Mouse (Mus musculus): ENCODE measurements around the gene Hip1. TPM values are rescaled to one million over a fixed set of nuclear protein-coding genes. Genes with fewer than 3 reads are reported as not detected.
"Not testable (repeated sequence)": the region's sequence is repeated elsewhere in the genome, so short reads cannot be mapped to it uniquely, and the experiment has no call there.

The Hip1 gene
- total RNA-seq, 2 experiments from 2014 or later = 82.8 to 92.7 TPM

GRCm38 (mm10) chr5:135489695-135490294, 55.1 kb downstream of the Hip1 start:
- no peak for DNase-seq

- peak; percentile 82 for DNase-seq
These were observed 55.8 kb downstream of the Hip1 start for GRCm38 (mm10) chr5:135488881-135489694.

- no peak for DNase-seq
These were observed 56.6 kb downstream of the Hip1 start for GRCm38 (mm10) chr5:135488222-135488880.

- no peak for DNase-seq
These were observed 59.6 kb downstream of the Hip1 start for GRCm38 (mm10) chr5:135485289-135485688.

GRCm38 (mm10) chr5:135483865-135484264, 61.1 kb downstream of the Hip1 start:
- DNase-seq = not testable (repeated sequence)

GRCm38 (mm10) chr5:135478877-135479600, 65.9 kb downstream of the Hip1 start:
- no peak for DNase-seq

GRCm38 (mm10) chr5:135476199-135476598, 68.7 kb downstream of the Hip1 start:
- DNase-seq = no peak

- DNase-seq = no peak
These were observed 72.5 kb downstream of the Hip1 start for GRCm38 (mm10) chr5:135472405-135472804.

- no peak for DNase-seq
These were observed 73.2 kb downstream of the Hip1 start for GRCm38 (mm10) chr5:135471747-135472146.

GRCm38 (mm10) chr5:135468280-135468679, 76.6 kb downstream of the Hip1 start:
- DNase-seq = no peak

- DNase-seq = peak; percentile 32
These were observed 79.1 kb downstream of the Hip1 start for GRCm38 (mm10) chr5:135465833-135466291.

- no peak for DNase-seq
These were observed 81.5 kb downstream of the Hip1 start for GRCm38 (mm10) chr5:135463380-135463779.

- DNase-seq = no peak
These were observed 84.1 kb downstream of the Hip1 start for GRCm38 (mm10) chr5:135460833-135461173.

- peak; percentile 66 for DNase-seq
These were observed 84.6 kb downstream of the Hip1 start for GRCm38 (mm10) chr5:135460152-135460832.

- peak; percentile 33 for DNase-seq
These were observed 85.4 kb downstream of the Hip1 start for GRCm38 (mm10) chr5:135459486-135459885.

- DNase-seq = no peak
These were observed 87.0 kb downstream of the Hip1 start for GRCm38 (mm10) chr5:135457961-135458360.

GRCm38 (mm10) chr5:135456515-135456914, 88.4 kb downstream of the Hip1 start:
- no peak for DNase-seq

GRCm38 (mm10) chr5:135454256-135454655, 90.7 kb downstream of the Hip1 start:
- no peak for DNase-seq

GRCm38 (mm10) chr5:135451559-135451958, 93.4 kb downstream of the Hip1 start:
- not testable (repeated sequence) for DNase-seq

GRCm38 (mm10) chr5:135451100-135451499, 93.8 kb downstream of the Hip1 start:
- no peak for DNase-seq

- DNase-seq = no peak
These were observed 99.2 kb downstream of the Hip1 start for GRCm38 (mm10) chr5:135445755-135446154.

- DNase-seq = no peak
These were observed 102.5 kb downstream of the Hip1 start for GRCm38 (mm10) chr5:135442430-135442829.

Data from gastrocnemius, postnatal 10 days (tissue).